Mouse (Mus musculus): ENCODE measurements around the gene Gpc2. TPM values are rescaled to one million over a fixed set of nuclear protein-coding genes. Genes with fewer than 3 reads are reported as not detected.

Gpc2 gene
- total and polyA plus RNA-seq, 3 experiments = not detected

GRCm38 (mm10) chr5:138264207-138264578 is 15.6 kb downstream of the Gpc2 start:
- Histone ChIP-seq H3K27me3 (replicated peaks) (no peaks in the 10 kb centered on the region), H3K27ac (ENCODE audit: insufficient read depth, low read depth) (no peak overlapping the region), H3K79me2 (replicated peaks; ENCODE audit: control insufficient read depth, extremely low read depth, insufficient read depth, poor library complexity, severe bottlenecking) (peaks cover 11% of the 10 kb centered on the region; the same call in 1 of the 2 replicates), H3K4me2 (ENCODE audit: insufficient read depth, low read depth, poor library complexity, severe bottlenecking) (peak overlapping the region; percentile 89), H3K4me1 (ENCODE audit: control insufficient read depth in 1 of 2, insufficient read depth in 2 of 2) (peaks cover 8 to 35% of the 10 kb centered on the region in 2 experiments), H3K36me3 (replicated peaks in 1 of 2; ENCODE audit: control insufficient read depth in 1 of 2, insufficient read depth in 1 of 2, low read length in 1 of 2) (peaks cover 38 to 65% of the 10 kb centered on the region in 2 experiments), H3K9ac (ENCODE audit: insufficient read depth, low read depth) (peak overlapping the region; percentile 88), H3K9me3 (replicated peaks; ENCODE audit: low read length) (no peaks in the 10 kb centered on the region), H3K4me3 (replicated peaks in 1 of 3; ENCODE audit: low read depth in 2 of 3, low read length in 2 of 3, poor library complexity in 1 of 3) (peak overlapping the region; percentile 73 to 85 (median 80))
- no peak for DNase-seq (ENCODE audit: extremely low read depth)
- TF ChIP-seq TCF12 (IDR thresholded peaks at IDR 0.05; ENCODE audit: low read depth, low read length) (no peak), POLR2AphosphoS2 (IDR thresholded peaks at IDR 0.05; ENCODE audit: low read depth, low read length) (no peak), MAFK (IDR thresholded peaks at IDR 0.05; ENCODE audit: insufficient replicate concordance, low read length) (0 out of 2 replicates have a peak, but pooled peaks have one; percentile 19)
- in situ Hi-C loops (cut with MboI; ENCODE audit: low pct_ligation_motif_present, low pct_unique_long_range_greater_than_20kb, low sequenced_read_pairs) = no loop called here
- dilution Hi-C loops (cut with MboI; ENCODE audit: extremely low pct_ligation_motif_present, extremely low pct_unique_long_range_greater_than_20kb, low sequenced_read_pairs) = no loop called here

GRCm38 (mm10) chr5:138263260-138264206 is 16.3 kb downstream of the Gpc2 start, which contains the start of gene BC037034:
TSS of gene BC037034 (minus strand) at chr5:138264033.
- peak; percentile 96 for DNase-seq (ENCODE audit: extremely low read depth)
- Histone ChIP-seq H3K9me3 (replicated peaks; ENCODE audit: low read length) (no peaks in the 10 kb centered on the region), H3K27me3 (replicated peaks) (no peaks in the 10 kb centered on the region), H3K27ac (ENCODE audit: insufficient read depth, low read depth) (0 out of 2 replicates have a peak within 1 kb of the TSS, but pooled peaks have one; percentile 2), H3K36me3 (replicated peaks in 1 of 2; ENCODE audit: control insufficient read depth in 1 of 2, insufficient read depth in 1 of 2, low read length in 1 of 2) (peaks cover 44 to 71% of the 10 kb centered on the region in 2 experiments), H3K4me2 (ENCODE audit: insufficient read depth, low read depth, poor library complexity, severe bottlenecking) (peak within 1 kb of the TSS; percentile 89), H3K79me2 (replicated peaks; ENCODE audit: control insufficient read depth, extremely low read depth, insufficient read depth, poor library complexity, severe bottlenecking) (peaks cover 11% of the 10 kb centered on the region; the same call in 1 of the 2 replicates), H3K4me1 (ENCODE audit: control insufficient read depth in 1 of 2, insufficient read depth in 2 of 2) (peaks cover 8 to 42% of the 10 kb centered on the region in 2 experiments), H3K4me3 (replicated peaks in 1 of 3; ENCODE audit: low read depth in 2 of 3, low read length in 2 of 3, poor library complexity in 1 of 3) (peak within 1 kb of the TSS; percentile 73 to 85 (median 80)), H3K9ac (ENCODE audit: insufficient read depth, low read depth) (peak within 1 kb of the TSS; percentile 88)
- in situ Hi-C loops (cut with MboI; ENCODE audit: low pct_ligation_motif_present, low pct_unique_long_range_greater_than_20kb, low sequenced_read_pairs) = no loop called here
- TF ChIP-seq MAZ (IDR thresholded peaks at IDR 0.05; ENCODE audit: low read depth, low read length) (0 out of 2 replicates have a peak, but pooled peaks have one; percentile 36), GABPA (IDR thresholded peaks at IDR 0.05; ENCODE audit: insufficient replicate concordance, low read depth, low read length) (no peak), JUN (IDR thresholded peaks at IDR 0.05; ENCODE audit: insufficient read depth, low read depth, low read length) (no peak), TBP (conservative IDR thresholded peaks at IDR 0.05; ENCODE audit: low read depth, low read length) (peak; percentile 88), ELF1 (IDR thresholded peaks at IDR 0.05; ENCODE audit: low read depth, low read length) (peak; percentile 94), KAT2A (IDR thresholded peaks at IDR 0.05; ENCODE audit: insufficient replicate concordance, low read length) (peak; percentile 36; the same call in 1 of the 2 replicates), UBTF (IDR thresholded peaks at IDR 0.05; ENCODE audit: low read depth, low read length) (peak; percentile 31; the same call in 1 of the 2 replicates), MXI1 (IDR thresholded peaks at IDR 0.05; ENCODE audit: low read depth, low read length) (no peak; the same call in 1 of the 2 replicates), MEF2A (IDR thresholded peaks at IDR 0.05; ENCODE audit: borderline replicate concordance, low read depth, low read length) (no peak; the same call in 1 of the 2 replicates), POLR2AphosphoS2 (IDR thresholded peaks at IDR 0.05; ENCODE audit: low read depth, low read length) (peak; percentile 77; the same call in 1 of the 2 replicates), IRF4 (IDR thresholded peaks at IDR 0.05; ENCODE audit: low read depth, low read length) (peak; percentile 30; the same call in 1 of the 2 replicates), POLR2A (IDR thresholded peaks at IDR 0.05; ENCODE audit: low read depth, low read length) (peak; percentile 97), EP300 (IDR thresholded peaks at IDR 0.05; ENCODE audit: low read length) (no peak), TCF12 (IDR thresholded peaks at IDR 0.05; ENCODE audit: low read depth, low read length) (peak; percentile 79), HCFC1 (IDR thresholded peaks at IDR 0.05; ENCODE audit: low read depth, low read length) (peak; percentile 81), CHD1 (IDR thresholded peaks at IDR 0.05; ENCODE audit: low read depth, low read length) (no peak), NRF1 (IDR thresholded peaks at IDR 0.05; ENCODE audit: low read depth, low read length) (no peak), NELFE (IDR thresholded peaks at IDR 0.05; ENCODE audit: low read depth, low read length) (peak; percentile 95), SIN3A (IDR thresholded peaks at IDR 0.05; ENCODE audit: low read length) (peak; percentile 86)
- dilution Hi-C loops (cut with MboI; ENCODE audit: extremely low pct_ligation_motif_present, extremely low pct_unique_long_range_greater_than_20kb, low sequenced_read_pairs) = no loop called here
